Mouse (Mus musculus): Measurements from ENCODE around the gene Tlr6.

The Tlr6 gene

DNA sequence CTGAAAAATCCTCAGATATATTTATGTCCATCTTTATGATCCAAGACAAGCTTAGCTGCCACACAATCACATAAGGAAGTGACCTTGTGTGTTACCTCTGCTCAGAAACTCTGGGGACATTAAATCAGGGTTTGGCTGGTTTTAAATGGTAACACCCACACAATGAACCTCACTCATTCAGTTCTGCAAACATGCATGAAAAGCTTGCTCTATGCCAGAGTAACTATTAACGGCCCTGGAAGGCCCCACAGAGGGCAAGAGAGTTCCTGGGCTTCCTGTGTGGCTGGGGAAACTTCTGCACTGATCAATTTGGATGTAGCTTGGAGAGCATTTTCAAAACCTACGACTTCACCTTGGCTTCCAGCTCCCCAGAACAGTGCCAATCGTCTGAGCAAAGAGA lies 27.7 kb downstream of the Tlr6 start:
- no peak for DNase-seq (ENCODE audit: low spot score in 2 of 2)

- no peak for DNase-seq (ENCODE audit: low spot score in 2 of 2)
Measured at GRCm38 (mm10) chr5:64922891-64923381, 37.0 kb downstream of the Tlr6 start.

DNA sequence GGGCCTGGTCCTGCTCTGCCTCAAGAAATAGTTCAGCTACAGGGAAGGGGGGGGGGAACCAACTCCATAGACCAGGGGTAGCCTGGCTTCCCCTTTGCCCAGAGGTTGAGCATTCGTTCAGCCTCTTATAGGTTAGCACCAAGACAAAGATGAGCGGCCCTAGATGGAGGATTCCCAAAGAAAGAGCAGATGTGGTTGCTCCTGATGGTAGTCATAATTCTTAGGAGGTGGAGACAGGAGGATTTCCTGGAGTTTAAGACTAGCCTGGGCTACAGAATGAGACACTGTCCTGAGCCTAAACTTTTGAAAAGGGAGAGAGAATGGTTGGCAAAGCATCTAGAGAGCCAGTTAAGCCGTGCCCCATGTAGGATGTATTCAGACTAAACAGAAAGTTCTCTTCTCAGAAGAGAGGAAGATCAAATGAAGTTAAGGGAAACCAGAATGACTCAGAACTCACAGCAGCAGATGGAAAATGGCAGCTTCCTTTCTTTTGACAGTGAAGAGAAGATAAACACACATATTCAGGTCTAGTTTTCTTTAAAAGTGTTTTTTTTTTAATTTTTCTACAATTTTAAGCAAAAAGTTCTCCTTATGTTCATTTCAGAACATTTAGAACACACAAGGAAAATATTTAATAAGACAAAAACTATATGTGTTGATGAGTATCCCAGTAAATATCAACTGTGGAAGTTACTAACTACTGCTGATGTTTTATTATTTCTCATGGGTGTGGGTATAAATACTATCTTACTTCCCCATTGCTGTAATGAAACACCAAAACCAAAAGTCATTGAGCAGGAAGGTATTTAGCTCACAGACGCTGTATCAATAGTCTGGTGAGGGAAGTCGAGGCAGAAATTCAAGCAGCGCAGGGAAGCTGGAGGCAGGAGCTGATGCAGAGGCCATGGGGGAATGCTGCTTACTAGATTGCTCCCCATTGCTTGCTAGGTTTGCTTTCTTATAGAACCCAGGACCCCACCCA lies 41.0 kb downstream of the Tlr6 start:
- DNase-seq (ENCODE audit: low spot score in 2 of 2) = no peak

DNA sequence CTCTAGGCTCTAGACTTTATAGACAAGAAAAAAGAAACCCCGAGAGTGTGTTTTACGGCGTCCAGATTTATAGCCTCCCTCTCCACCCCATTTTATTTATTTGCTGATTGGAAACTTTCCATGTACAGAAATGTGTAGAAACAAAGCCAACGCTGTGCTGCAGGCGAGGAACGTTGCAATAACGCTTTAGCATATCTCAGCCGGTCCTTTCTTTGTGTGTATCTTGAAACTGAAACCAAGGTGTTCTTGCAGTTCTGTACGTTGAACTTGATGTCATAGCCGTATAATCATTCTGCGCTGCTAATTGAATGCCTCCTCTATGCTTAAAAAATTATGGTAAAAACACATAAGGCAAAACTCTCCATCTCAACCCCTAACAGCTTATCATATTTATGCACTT lies 42.2 kb downstream of the Tlr6 start:
- no peak for DNase-seq (ENCODE audit: low spot score in 2 of 2)

DNA sequence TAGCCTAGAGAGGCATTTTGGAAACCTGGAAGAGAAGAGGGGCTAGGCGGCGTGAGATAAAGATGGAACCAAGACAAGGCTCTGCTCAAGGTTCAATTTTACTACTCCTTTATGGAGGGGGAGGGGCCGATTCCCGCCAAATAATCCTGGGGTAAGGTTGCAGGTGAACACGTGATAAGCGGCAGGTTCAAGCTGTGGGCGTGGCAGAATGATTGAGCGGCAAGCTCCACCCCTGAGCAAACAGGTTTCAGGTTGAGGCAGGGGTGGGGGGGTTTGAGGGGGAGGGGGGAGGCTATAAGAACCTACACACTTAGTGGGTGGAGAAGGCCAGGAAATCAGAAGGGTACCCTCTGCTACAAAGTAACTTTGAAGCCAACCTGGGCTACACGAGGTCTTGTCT lies 42.7 kb downstream of the Tlr6 start:
- no peak for DNase-seq (ENCODE audit: low spot score in 2 of 2)

- DNase-seq (ENCODE audit: low spot score in 2 of 2) = no peak
Measured at GRCm38 (mm10) chr5:64908585-64909284, 51.2 kb downstream of the Tlr6 start.

- no peak for DNase-seq (ENCODE audit: low spot score in 2 of 2)
Measured at GRCm38 (mm10) chr5:64907906-64908305, 52.0 kb downstream of the Tlr6 start.

DNA sequence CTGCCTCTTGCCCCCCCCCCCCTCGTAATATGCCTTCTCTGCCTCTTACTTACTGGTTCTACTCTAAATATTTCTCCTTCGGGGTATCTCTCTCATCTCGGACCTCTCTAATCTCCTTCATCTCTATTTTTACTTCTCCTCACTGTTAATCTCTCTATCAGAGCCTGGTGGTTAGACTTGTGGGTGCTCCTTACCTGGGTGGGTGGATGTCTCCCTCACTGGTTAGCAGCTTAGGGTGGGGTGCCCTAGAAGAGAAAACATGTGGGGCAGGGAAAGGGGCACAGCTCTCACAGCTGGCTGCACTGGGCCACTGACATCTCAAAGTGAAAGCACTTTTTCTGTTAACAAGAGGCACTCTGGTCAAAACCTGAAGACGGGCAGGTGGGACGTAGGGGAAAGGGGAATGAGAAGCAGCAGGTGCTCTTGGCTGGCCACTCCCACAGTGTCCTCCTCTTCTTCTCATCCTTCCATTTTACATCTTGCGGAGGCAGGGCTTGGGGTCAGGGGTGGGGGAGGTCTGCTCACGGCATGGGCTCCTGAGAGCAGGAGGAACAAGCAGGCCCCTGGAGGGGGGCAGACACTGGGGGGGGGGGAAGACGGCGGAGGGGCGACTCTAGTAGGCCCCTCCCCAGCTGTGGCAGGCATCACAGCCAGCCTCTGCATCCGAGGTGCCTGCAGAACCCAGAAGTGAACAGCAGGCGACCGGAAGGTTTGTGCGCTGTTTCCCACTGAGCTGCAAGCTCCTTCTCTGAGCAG lies 54.2 kb downstream of the Tlr6 start:
- DNase-seq (ENCODE audit: low spot score in 2 of 2) = no peak

All from urinary bladder, postnatal 36 days (tissue).